Mouse (Mus musculus): Measurements from ENCODE around the gene Golph3. TPM values are rescaled to one million over a fixed set of nuclear protein-coding genes. Genes with fewer than 3 reads are reported as not detected.

Golph3 gene
- total RNA-seq, 2 experiments from 2014 or later, result 105 to 114 TPM

DNA sequence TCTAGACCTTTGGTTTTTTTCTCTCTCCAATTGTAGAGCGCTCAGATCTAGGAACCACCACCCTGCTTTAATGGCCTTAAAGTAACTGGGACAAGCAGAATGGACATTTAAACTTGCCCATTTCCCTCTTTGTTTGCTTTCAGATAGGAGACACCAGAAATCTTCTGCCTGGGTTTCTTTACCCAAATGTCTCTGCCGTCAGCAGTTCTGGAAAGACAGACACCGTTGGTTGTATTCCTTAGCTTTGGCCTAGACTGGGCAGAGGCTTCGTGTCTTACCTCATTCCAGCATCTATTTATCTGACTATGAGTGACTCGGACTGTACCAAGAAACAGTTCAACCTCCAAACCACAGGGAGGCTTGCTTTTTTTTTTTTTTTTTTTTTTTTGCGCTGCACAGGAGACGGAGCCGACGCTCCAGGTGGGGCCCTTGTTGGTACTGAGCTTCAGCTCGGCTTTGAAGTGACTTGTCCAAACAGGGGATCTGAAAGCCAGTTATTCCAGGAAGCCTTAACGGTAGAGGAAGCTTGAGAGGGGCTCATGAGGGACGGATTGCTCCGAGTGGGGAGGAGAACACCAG, 55.3 kb downstream of the Golph3 start:
- DNase-seq (ENCODE audit: low spot score in 2 of 2), result no peak

GRCm38 (mm10) chr15:12377800-12378199, 56.5 kb downstream of the Golph3 start:
- DNase-seq (ENCODE audit: low spot score in 2 of 2), result no peak

DNA sequence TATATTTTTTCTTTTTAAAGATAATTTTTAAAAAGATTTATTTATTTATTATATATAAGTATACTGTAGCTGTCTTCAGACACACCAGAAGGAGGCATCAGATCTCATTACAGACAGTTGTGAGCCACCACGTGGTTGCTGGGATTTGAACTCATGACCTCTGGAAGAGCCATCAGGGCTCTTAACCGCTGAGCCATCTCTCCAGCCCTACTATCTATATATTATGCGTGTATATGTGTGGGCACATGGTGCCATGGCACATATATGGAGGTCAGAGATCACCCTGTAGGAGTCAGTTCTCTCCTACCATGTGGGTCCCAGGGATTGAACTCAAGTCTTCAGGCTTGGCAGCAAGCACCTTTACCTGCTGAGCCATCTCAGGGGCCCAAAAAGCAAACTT, 58.8 kb downstream of the Golph3 start:
- no peak for DNase-seq (ENCODE audit: low spot score in 2 of 2)

- DNase-seq (ENCODE audit: low spot score in 2 of 2), result no peak
Measured at GRCm38 (mm10) chr15:12380548-12380947, 59.3 kb downstream of the Golph3 start.

GRCm38 (mm10) chr15:12384679-12385078, 63.4 kb downstream of the Golph3 start:
- DNase-seq (ENCODE audit: low spot score in 2 of 2), result no peak

- DNase-seq (ENCODE audit: low spot score in 2 of 2), result no peak
Measured at GRCm38 (mm10) chr15:12388726-12389489, 67.7 kb downstream of the Golph3 start.

DNA sequence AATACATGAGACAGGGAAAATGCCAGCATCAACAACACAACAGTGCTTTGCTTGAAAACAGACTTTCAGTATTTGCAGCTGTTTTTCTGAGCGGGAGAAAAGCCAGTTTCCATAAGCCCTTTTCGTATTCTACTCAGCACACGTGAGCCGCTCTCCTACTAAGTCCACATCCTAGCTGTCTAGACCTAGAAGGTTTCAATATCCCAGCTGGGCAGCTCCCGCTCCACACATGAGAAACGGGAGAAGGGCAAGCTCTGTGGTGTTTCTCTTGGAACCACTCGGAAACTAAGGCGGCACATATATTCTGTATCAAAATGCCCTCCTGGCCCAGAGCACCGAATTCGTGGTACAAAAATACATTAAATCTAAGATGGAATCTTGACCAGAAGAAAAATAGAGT, 73.5 kb downstream of the Golph3 start:
- no peak for DNase-seq (ENCODE audit: low spot score in 2 of 2)

DNA sequence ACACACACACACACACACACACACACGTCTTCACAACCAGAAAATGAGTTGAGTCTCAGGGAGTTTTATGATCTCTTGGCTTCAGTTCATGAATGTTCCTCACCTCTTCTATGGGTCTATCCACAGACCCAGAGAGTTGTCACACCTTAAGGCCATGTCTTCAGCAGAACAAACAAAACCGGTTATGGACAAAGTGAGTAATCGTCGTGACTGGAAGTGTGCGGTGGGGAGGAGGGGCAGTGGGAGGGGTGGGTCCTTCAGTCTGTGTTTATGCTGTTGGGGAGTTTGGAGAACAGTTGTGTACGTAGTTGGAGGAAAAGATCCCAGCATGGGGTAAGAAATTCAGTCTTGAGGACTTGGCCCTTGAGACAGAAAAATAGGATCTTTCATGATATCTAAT, 75.8 kb downstream of the Golph3 start:
- no peak for DNase-seq (ENCODE audit: low spot score in 2 of 2)

Other genes starting within 250 kb of the Golph3 start
- gene Zfr, start 203.6 kb upstream of the Golph3 start, total RNA-seq (2021), result 100 to 1,000 TPM; 180 to 189 TPM
- 10 to 100 TPM; 27.0 to 27.8 TPM for gene Mtmr12, start 116.4 kb upstream of the Golph3 start, total RNA-seq (2021)
- 1 to 10 TPM in 1 of 2 experiments, not detected in 1; 1.8 TPM for gene 1810049J17Rik, start 449 bp downstream of the Golph3 start, total RNA-seq (2021)

Data from adrenal gland, postnatal 4 days (tissue).